Mouse (Mus musculus) C2C12 (cell line): Measurements from ENCODE around the gene Efna5.

Experiments used
- CEBPB ChIP-seq: IDR thresholded peaks from one replicate; pipeline ENCODE4 v1.6.1; 2011; ENCODE audit warnings: low read depth, mild to moderate bottlenecking, control low read depth, moderate library complexity
- MAX ChIP-seq: IDR thresholded peaks from one replicate; pipeline ENCODE4 v1.6.1; 2011; ENCODE audit warnings: mild to moderate bottlenecking, control low read depth

- no peak for TF ChIP-seq CEBPB
- no peak for TF ChIP-seq MAX
Observed at GRCm38 (mm10) chr17:62713455-62713854, 167.7 kb downstream of the Efna5 start.
